Mouse (Mus musculus): ENCODE measurements at regions not wholly inside any gene's neighbourhood (a gene's known extent, or its start where the extent isn't known, plus 50 kb on each side); places are given as distances from the start of the nearest gene placed in this dataset.

- Histone ChIP-seq H3K27ac (ENCODE audit: control insufficient read depth, insufficient read depth, low read depth, low read length) (no peak overlapping the region), H3K27me3 (ENCODE audit: control insufficient read depth, insufficient read depth, low read length) (no peaks in the 10 kb centered on the region), H3K4me1 (ENCODE audit: control insufficient read depth, insufficient read depth, low read length) (no peaks in the 10 kb centered on the region; the same call in 1 of the 2 replicates), H3K36me3 (ENCODE audit: control insufficient read depth, insufficient read depth, low read length) (no peaks in the 10 kb centered on the region), H3K4me3 (ENCODE audit: control insufficient read depth, low read depth, low read length) (no peak overlapping the region)
- TF ChIP-seq CTCF (IDR thresholded peaks at IDR 0.05; ENCODE audit: control insufficient read depth, insufficient read depth, insufficient replicate concordance, low read depth, low read length) (no peak), POLR2A (IDR thresholded peaks at IDR 0.05; ENCODE audit: control insufficient read depth, low read depth, low read length) (no peak)
Observed at GRCm38 (mm10) chr15:62095198-62095597, 1172.4 kb upstream of the A1bg start.

- Histone ChIP-seq H3K36me3 (ENCODE audit: control insufficient read depth, insufficient read depth, low read length) (no peaks in the 10 kb centered on the region), H3K4me1 (ENCODE audit: control insufficient read depth, insufficient read depth, low read length) (no peaks in the 10 kb centered on the region; the same call in 1 of the 2 replicates), H3K27me3 (ENCODE audit: control insufficient read depth, insufficient read depth, low read length) (no peaks in the 10 kb centered on the region), H3K4me3 (ENCODE audit: control insufficient read depth, low read depth, low read length) (no peak overlapping the region), H3K27ac (ENCODE audit: control insufficient read depth, insufficient read depth, low read depth, low read length) (no peak overlapping the region)
- TF ChIP-seq POLR2A (IDR thresholded peaks at IDR 0.05; ENCODE audit: control insufficient read depth, low read depth, low read length) (no peak), CTCF (IDR thresholded peaks at IDR 0.05; ENCODE audit: control insufficient read depth, insufficient read depth, insufficient replicate concordance, low read depth, low read length) (no peak)
Observed at GRCm38 (mm10) chr15:62093672-62094071, 1170.9 kb upstream of the A1bg start.

GRCm38 (mm10) chr15:62092671-62093185 is 1169.9 kb upstream of the A1bg start:
- Histone ChIP-seq H3K27ac (ENCODE audit: control insufficient read depth, insufficient read depth, low read depth, low read length) (no peak overlapping the region), H3K4me3 (ENCODE audit: control insufficient read depth, low read depth, low read length) (no peak overlapping the region)

DNA sequence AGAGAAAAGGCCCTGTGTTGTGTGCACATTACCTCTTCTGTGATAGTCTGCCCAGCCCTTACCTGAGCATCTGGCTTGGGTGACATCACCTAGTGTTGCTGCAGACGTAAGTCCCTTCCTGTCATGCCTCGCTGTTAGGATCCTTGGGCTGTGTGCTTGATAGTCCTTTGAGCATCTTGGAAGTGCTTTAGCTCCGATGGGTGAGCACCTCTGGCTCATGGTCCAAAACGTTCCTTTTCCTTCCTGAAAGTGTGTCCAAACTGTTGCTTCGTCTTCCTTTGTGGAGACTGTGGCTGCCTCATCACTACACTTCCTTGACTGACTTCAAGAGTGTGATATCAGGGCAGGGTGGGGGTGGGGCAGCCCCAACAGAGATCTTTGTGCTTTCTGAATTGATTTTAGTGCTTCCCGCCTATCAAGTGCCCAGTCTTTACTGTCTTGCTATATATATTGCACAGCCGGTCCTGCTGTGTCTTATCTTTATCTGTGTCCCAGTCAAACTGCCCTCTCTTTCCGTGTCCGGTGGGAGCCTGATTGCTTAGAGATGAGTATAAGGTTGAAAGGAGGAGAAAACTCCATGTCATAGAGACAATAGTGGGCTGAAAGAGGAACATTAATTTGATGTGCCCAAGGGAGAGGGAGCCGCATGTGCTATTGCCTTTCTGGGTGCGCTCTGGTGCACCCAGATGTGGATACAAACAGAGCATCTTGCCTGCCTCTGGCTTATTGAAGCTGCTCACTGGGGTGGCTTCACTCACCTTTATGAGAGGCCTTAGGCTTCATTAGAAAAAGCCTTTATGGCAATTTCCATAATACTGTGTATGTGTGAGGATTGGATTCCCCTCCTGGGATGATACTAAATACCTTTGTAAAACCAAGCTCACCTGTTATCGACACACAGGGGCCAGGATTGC is 1169.2 kb upstream of the A1bg start:
- Histone ChIP-seq H3K27me3 (ENCODE audit: control insufficient read depth, insufficient read depth, low read length) (no peaks in the 10 kb centered on the region), H3K4me1 (ENCODE audit: control insufficient read depth, insufficient read depth, low read length) (no peaks in the 10 kb centered on the region; the same call in 1 of the 2 replicates), H3K4me3 (ENCODE audit: control insufficient read depth, low read depth, low read length) (no peak overlapping the region), H3K27ac (ENCODE audit: control insufficient read depth, insufficient read depth, low read depth, low read length) (no peak overlapping the region), H3K36me3 (ENCODE audit: control insufficient read depth, insufficient read depth, low read length) (no peaks in the 10 kb centered on the region)
- no peak for TF ChIP-seq CTCF (IDR thresholded peaks at IDR 0.05; ENCODE audit: control insufficient read depth, insufficient read depth, insufficient replicate concordance, low read depth, low read length)
- TF ChIP-seq POLR2A (IDR thresholded peaks at IDR 0.05; ENCODE audit: control insufficient read depth, low read depth, low read length): no peak

More at GRCm38 (mm10) chr15:62092671-62093185, 1169.9 kb upstream of the A1bg start:
- H3K27me3 ChIP-seq (ENCODE audit: control insufficient read depth, insufficient read depth, low read length): no peaks in the 10 kb centered on the region
- TF ChIP-seq CTCF (IDR thresholded peaks at IDR 0.05; ENCODE audit: control insufficient read depth, insufficient read depth, insufficient replicate concordance, low read depth, low read length): no peak
- TF ChIP-seq POLR2A (IDR thresholded peaks at IDR 0.05; ENCODE audit: control insufficient read depth, low read depth, low read length): no peak
- H3K4me1 ChIP-seq (ENCODE audit: control insufficient read depth, insufficient read depth, low read length): no peaks in the 10 kb centered on the region; the same call in 1 of the 2 replicates
- no peaks in the 10 kb centered on the region for H3K36me3 ChIP-seq (ENCODE audit: control insufficient read depth, insufficient read depth, low read length)

DNA sequence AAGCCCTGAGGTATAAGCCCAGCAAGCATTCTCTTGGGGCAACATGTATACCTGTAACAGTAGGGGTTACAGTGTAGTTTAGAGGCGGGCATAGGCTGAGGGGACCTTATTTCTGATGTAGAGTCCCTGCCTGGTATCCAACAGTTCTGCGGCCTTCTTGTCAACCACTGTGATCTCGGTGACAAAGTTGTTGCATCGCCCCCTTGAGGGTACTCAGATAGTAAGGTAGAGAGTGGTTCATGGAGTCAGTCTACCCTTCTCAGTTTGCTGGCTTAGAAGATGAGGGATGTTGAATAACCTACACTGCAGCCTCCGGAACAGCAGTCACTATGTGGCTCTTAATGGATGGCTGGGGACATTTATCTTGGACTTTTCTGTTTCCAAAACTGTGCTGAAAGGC is 1168.3 kb upstream of the A1bg start:
- no peak overlapping the region for H3K27ac ChIP-seq (ENCODE audit: control insufficient read depth, insufficient read depth, low read depth, low read length)
- H3K27me3 ChIP-seq (ENCODE audit: control insufficient read depth, insufficient read depth, low read length): no peaks in the 10 kb centered on the region
- no peaks in the 10 kb centered on the region for H3K36me3 ChIP-seq (ENCODE audit: control insufficient read depth, insufficient read depth, low read length)
- H3K4me1 ChIP-seq (ENCODE audit: control insufficient read depth, insufficient read depth, low read length): no peaks in the 10 kb centered on the region; the same call in 1 of the 2 replicates
- H3K4me3 ChIP-seq (ENCODE audit: control insufficient read depth, low read depth, low read length): no peak overlapping the region
- TF ChIP-seq CTCF (IDR thresholded peaks at IDR 0.05; ENCODE audit: control insufficient read depth, insufficient read depth, insufficient replicate concordance, low read depth, low read length) (no peak), POLR2A (IDR thresholded peaks at IDR 0.05; ENCODE audit: control insufficient read depth, low read depth, low read length) (no peak)

- Histone ChIP-seq H3K4me3 (ENCODE audit: control insufficient read depth, low read depth, low read length) (no peak overlapping the region), H3K4me1 (ENCODE audit: control insufficient read depth, insufficient read depth, low read length) (no peaks in the 10 kb centered on the region; the same call in 1 of the 2 replicates), H3K27me3 (ENCODE audit: control insufficient read depth, insufficient read depth, low read length) (no peaks in the 10 kb centered on the region), H3K27ac (ENCODE audit: control insufficient read depth, insufficient read depth, low read depth, low read length) (no peak overlapping the region), H3K36me3 (ENCODE audit: control insufficient read depth, insufficient read depth, low read length) (no peaks in the 10 kb centered on the region)
- no peak for TF ChIP-seq POLR2A (IDR thresholded peaks at IDR 0.05; ENCODE audit: control insufficient read depth, low read depth, low read length)
- TF ChIP-seq CTCF (IDR thresholded peaks at IDR 0.05; ENCODE audit: control insufficient read depth, insufficient read depth, insufficient replicate concordance, low read depth, low read length): no peak
Observed at GRCm38 (mm10) chr15:62088341-62088740, 1165.5 kb upstream of the A1bg start.

DNA sequence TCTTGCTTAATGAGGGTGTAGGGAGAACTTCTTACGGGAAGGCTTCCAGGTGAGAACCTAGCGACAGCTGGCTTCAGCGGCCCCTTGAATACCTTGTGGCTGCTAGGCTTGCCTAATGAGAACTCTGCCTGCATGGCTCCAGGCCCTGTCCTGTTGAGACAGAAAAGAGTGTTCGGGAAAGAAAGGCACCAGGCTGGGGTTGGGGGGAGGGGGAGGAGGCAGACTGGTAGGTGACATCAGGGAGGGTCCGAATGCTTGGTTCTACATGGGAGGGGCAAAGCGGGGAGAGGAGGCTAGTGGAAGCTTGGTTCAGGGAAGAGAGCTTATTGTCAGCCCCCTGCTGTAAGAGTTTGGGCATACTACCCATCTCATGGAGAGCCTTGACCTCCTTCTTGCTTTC is 1164.9 kb upstream of the A1bg start:
- H3K4me1 ChIP-seq (ENCODE audit: control insufficient read depth, insufficient read depth, low read length): no peaks in the 10 kb centered on the region; the same call in 1 of the 2 replicates
- no peak overlapping the region for H3K4me3 ChIP-seq (ENCODE audit: control insufficient read depth, low read depth, low read length)
- TF ChIP-seq POLR2A (IDR thresholded peaks at IDR 0.05; ENCODE audit: control insufficient read depth, low read depth, low read length) (no peak), CTCF (IDR thresholded peaks at IDR 0.05; ENCODE audit: control insufficient read depth, insufficient read depth, insufficient replicate concordance, low read depth, low read length) (no peak)
- H3K27me3 ChIP-seq (ENCODE audit: control insufficient read depth, insufficient read depth, low read length): no peaks in the 10 kb centered on the region
- H3K36me3 ChIP-seq (ENCODE audit: control insufficient read depth, insufficient read depth, low read length): no peaks in the 10 kb centered on the region
- H3K27ac ChIP-seq (ENCODE audit: control insufficient read depth, insufficient read depth, low read depth, low read length): no peak overlapping the region

Measured in testis, adult 2 months (tissue).